Mouse (Mus musculus): Measurements from ENCODE around the gene Macrod1. TPM values are rescaled to one million over a fixed set of nuclear protein-coding genes. Genes with fewer than 3 reads are reported as not detected.

Macrod1 gene
- total RNA-seq, 1 experiment from 2014 or later, result not detected

- no peak for ATAC-seq (replicated peaks; ENCODE audit: insufficient number of reproducible peaks, low FRiP score, low TSS enrichment, poor library complexity, severe bottlenecking)
Observed at GRCm38 (mm10) chr19:7106566-7106965, 50.0 kb downstream of the Macrod1 start.

DNA sequence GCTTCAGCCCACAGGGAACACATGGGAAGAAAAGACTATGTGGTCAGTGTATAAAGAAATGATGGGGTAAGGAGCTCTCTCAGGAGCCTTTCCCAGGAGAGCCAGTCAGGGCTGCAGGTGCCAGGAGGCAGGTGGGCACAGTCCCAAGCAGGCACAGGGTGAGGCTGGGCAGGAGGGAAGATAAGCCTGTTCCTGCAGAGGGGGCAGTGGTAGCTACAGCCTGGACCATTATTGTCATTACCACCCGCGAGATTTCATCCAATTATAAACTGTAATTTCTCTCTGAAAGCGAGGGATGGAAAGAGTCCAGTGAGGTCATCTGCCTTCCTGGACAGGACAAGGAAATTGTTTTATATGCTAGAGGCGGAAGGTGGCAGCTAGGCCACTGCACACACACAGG, 50.6 kb downstream of the Macrod1 start:
- no peak for ATAC-seq (replicated peaks; ENCODE audit: insufficient number of reproducible peaks, low FRiP score, low TSS enrichment, poor library complexity, severe bottlenecking)

DNA sequence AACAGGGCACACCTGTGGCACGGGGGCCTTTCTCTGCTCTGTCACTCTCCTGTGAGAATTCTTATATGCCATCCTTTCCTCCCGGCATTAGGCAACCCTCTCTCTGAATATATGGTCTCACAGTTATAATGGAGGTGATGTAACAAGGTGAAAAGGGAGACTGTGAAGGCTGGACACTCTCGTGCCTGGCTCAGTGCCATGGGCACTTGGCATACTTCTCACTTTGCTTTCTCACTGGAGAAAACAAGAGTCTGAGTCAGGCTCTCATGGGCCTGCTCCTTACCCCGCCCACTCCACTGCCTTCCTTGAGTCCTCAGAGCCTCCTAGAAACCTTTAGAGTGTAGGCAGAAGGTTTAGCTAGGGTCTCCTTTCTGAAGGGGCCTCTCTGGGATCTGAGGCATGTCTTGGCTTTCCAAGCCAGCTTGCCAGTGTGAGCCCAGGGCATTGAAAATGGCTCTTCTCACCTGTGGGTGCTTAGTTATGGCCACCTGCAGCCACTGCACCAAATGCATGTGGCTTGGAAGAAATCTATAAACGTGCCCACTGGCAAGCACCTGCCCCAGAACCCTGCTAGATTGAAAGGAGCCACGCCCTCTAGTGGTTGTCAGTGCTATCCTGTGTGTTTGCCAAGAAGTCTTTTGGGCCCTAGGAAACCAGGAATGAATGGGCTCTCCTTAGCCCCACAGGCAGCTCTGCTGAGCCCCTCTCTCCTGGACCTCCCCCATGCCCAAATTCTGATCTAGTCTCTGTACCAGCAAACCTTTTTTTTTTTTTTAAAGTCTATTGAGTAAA, 51.7 kb downstream of the Macrod1 start:
- ATAC-seq (replicated peaks; ENCODE audit: insufficient number of reproducible peaks, low FRiP score, low TSS enrichment, poor library complexity, severe bottlenecking), result no peak

- no peak for ATAC-seq (replicated peaks; ENCODE audit: insufficient number of reproducible peaks, low FRiP score, low TSS enrichment, poor library complexity, severe bottlenecking)
Observed at GRCm38 (mm10) chr19:7110097-7110496, 53.5 kb downstream of the Macrod1 start.

DNA sequence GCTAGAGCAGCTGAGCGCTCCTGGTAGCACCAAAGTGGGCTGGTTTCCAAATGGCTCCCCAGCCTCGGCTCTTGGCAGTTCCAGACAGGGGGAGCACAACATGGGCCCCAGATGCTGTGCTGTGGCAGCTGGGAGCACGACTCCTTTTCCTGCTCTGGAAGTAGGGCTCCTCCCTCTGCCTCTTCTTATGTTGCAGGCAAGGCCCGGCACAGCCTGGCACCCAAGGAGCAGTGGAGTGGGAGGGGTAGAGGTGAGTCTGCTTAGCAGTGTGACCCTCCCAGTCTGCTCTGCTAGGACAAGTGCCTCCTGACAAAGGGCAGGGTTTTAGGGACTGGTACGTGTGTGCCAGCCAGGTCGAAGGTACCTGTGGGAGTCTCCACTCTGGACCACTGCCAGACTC, 54.3 kb downstream of the Macrod1 start:
- ATAC-seq (replicated peaks; ENCODE audit: insufficient number of reproducible peaks, low FRiP score, low TSS enrichment, poor library complexity, severe bottlenecking), result no peak

DNA sequence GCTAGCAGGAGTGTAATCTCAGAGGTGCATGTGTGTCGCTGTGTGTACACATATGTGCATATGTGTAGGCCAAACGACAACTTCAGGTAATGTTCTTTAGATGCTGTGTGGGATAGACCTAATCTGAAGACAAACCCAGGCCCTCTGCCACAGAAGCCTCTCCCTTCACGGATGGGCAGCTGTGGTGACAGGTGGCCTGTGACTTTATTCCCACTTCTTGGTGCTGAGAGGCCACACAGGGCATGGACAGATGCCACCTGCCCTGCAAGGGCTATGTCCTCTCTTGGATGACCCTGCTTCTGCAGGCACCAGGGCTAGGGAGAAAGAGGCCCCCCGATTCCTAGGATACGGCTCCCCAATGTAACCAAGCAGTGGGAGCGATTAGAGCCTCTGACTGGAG, 54.7 kb downstream of the Macrod1 start:
- ATAC-seq (replicated peaks; ENCODE audit: insufficient number of reproducible peaks, low FRiP score, low TSS enrichment, poor library complexity, severe bottlenecking), result no peak

DNA sequence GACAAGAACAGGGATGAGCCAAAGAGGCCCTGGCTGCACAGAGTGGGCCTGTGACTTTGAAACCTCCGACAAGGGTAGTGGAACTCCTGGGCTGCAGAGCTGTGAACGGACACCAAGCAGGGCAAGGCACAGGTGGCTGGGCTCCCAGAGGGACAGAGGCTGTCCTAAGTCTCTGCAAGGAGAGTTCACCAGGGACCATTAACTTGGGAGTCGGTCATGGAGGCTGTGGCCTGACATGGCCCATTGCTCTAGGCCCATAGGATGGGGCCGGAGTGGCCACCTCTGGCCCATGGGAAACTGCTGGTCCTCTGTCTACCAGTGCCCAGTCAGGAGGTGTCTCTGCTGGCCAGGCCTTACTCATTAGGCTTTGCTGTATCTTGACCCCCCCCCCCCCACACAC, 55.1 kb downstream of the Macrod1 start:
- ATAC-seq (replicated peaks; ENCODE audit: insufficient number of reproducible peaks, low FRiP score, low TSS enrichment, poor library complexity, severe bottlenecking), result no peak

DNA sequence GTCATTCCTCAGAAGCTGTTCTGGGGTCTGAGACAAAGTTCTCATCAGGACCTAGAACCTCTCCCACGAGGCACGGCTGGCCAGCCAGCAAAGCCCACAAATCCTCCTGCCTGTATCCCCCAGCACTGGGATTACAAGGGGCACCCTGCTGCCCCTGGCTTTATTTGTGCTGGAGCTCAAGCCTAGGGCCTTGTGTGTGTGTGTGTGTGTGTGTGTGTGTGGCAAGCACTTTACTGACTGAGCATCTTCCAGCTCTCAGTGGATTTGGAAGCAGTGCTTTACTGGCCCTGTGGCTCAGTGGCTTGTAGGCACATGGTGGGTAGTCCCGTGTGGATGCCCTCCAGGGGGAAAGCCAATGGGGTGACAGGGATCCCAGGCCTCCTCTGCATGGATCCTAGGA, 56.0 kb downstream of the Macrod1 start:
- ATAC-seq (replicated peaks; ENCODE audit: insufficient number of reproducible peaks, low FRiP score, low TSS enrichment, poor library complexity, severe bottlenecking), result no peak

DNA sequence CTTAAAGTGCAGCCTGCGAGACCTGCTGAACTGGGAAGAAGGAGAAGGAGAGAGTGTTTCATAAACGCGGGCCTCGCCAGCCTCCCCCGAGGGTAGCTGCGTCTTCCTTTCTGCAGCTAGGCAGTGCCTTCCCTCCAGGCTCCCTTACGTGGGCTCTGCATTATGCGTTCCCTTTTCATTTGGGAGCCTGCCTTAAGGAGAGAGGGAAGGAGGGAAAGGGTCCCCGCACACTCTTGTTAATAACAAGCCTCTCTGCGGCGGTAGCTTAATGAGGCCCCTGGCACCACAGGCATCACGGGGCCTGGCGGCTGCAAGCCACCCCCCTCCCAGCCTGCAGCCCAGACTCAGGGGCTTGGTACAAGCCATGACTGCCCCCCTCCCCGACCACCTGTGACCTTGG, 57.0 kb downstream of the Macrod1 start:
- ATAC-seq (replicated peaks; ENCODE audit: insufficient number of reproducible peaks, low FRiP score, low TSS enrichment, poor library complexity, severe bottlenecking), result no peak

- no peak for ATAC-seq (replicated peaks; ENCODE audit: insufficient number of reproducible peaks, low FRiP score, low TSS enrichment, poor library complexity, severe bottlenecking)
Observed at GRCm38 (mm10) chr19:7116038-7116731, 59.6 kb downstream of the Macrod1 start.

- no peak for ATAC-seq (replicated peaks; ENCODE audit: insufficient number of reproducible peaks, low FRiP score, low TSS enrichment, poor library complexity, severe bottlenecking)
Observed at GRCm38 (mm10) chr19:7117141-7117540, 60.5 kb downstream of the Macrod1 start.

- no peak for ATAC-seq (replicated peaks; ENCODE audit: insufficient number of reproducible peaks, low FRiP score, low TSS enrichment, poor library complexity, severe bottlenecking)
Observed at GRCm38 (mm10) chr19:7117653-7118307, 61.2 kb downstream of the Macrod1 start.

DNA sequence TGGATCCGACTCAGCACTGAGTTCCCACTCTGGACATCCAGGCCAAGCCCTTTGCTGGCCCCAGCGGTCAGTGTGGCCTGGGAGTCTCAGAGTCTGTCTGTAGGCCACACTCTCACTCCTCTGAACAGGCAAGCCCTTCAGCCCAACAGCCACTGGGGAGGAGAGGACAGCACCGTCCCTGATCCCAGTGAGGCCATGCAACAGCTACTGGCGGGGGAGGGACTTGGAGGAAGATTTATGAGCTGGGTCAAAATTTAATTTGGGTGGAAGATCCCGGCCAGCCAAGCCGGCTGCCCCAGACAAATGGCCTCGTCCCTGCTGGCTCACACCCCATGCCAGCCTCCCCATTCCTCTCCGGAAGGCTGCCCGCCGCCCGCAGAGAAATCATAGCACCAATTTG, 64.6 kb downstream of the Macrod1 start:
- ATAC-seq (replicated peaks; ENCODE audit: insufficient number of reproducible peaks, low FRiP score, low TSS enrichment, poor library complexity, severe bottlenecking), result no peak

DNA sequence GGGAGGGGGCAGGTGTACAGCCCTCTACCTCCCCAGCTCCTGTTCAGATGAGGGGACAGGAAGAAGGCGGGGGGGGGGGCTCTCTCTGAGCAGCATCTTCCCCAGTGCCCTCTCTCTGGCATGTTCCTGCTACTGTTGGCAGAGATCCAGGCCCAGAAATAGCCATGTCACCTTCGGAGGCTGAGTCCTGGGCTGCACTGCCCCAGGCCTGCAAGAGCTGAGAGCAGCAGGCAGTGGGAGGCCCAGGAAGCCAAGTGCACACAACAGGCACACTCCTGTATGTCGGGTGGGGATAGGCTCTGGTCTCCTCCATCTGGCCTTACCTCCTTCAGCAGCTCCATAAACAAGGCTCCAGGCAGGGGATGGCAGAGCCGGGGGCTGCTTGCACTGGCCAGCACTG, 65.7 kb downstream of the Macrod1 start:
- no peak for ATAC-seq (replicated peaks; ENCODE audit: insufficient number of reproducible peaks, low FRiP score, low TSS enrichment, poor library complexity, severe bottlenecking)

- ATAC-seq (replicated peaks; ENCODE audit: insufficient number of reproducible peaks, low FRiP score, low TSS enrichment, poor library complexity, severe bottlenecking), result no peak
Observed at GRCm38 (mm10) chr19:7122698-7123306, 66.2 kb downstream of the Macrod1 start.

- no peak for ATAC-seq (replicated peaks; ENCODE audit: insufficient number of reproducible peaks, low FRiP score, low TSS enrichment, poor library complexity, severe bottlenecking)
Observed at GRCm38 (mm10) chr19:7125526-7126156, 69.0 kb downstream of the Macrod1 start.

GRCm38 (mm10) chr19:7126209-7126608, 69.6 kb downstream of the Macrod1 start:
- ATAC-seq (replicated peaks; ENCODE audit: insufficient number of reproducible peaks, low FRiP score, low TSS enrichment, poor library complexity, severe bottlenecking), result no peak

DNA sequence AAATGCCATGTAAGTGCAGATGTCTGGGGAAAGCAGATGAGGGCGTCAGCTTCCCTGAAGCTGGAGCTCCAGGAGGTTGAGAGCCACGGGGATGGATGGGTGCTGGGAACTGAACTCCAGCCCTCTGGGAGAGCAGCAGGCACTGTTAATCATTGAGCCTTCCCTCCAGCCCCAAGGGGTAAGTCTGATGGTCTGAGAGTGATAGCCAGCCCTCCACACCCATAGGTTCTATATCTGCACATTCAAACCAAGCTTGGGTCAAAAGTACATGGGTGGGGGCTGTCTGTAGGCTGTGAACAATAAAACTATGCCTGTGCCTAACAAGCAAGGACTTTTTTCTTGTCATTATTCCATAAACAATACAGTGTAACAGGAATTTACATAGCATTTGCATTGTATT, 70.3 kb downstream of the Macrod1 start:
- ATAC-seq (replicated peaks; ENCODE audit: insufficient number of reproducible peaks, low FRiP score, low TSS enrichment, poor library complexity, severe bottlenecking), result no peak

Data from monocyte, adult 5-6 weeks (primary cell).